Mouse (Mus musculus) hindbrain, embryonic 16.5 days (tissue): ENCODE measurements around the gene Prex1. TPM values are rescaled to one million over a fixed set of nuclear protein-coding genes. Genes with fewer than 3 reads are reported as not detected.

Experiments
- ATAC-seq: fragments of 200-750 bp; cut with Nextera tagmentation; 2 replicates; pipeline ENCODE4 v1.8.0; 2017; ENCODE audit warnings: moderate TSS enrichment, moderate library complexity
- H3K27ac ChIP-seq: fragments of 300-500 bp; sonication (generic); 2 replicates; pipeline ENCODE4 v1.5.1; 2014; ENCODE audit warnings: low read depth, mild to moderate bottlenecking, control low read depth, low read length, moderate library complexity
- H3K27me3 ChIP-seq: fragments of 300-500 bp; sonication (generic); replicated peaks from 2 replicates; pipeline ENCODE4 v1.6.1; 2014; ENCODE audit warnings: low read length; ENCODE audit not compliant: control insufficient read depth, insufficient read depth
- H3K36me3 ChIP-seq: fragments of 300-500 bp; sonication (generic); 2 replicates; pipeline ENCODE4 v1.6.1; 2014; ENCODE audit warnings: mild to moderate bottlenecking, low read length, moderate library complexity, mixed read lengths; ENCODE audit not compliant: control insufficient read depth, insufficient read depth
- H3K4me1 ChIP-seq: fragments of 300-500 bp; sonication (generic); 2 replicates; pipeline ENCODE4 v1.6.1; 2014; ENCODE audit warnings: low read depth, low read length; ENCODE audit not compliant: control insufficient read depth, insufficient read depth
- H3K4me2 ChIP-seq: fragments of 300-500 bp; sonication (generic); 2 replicates; pipeline ENCODE4 v1.6.1; 2014; ENCODE audit warnings: mild to moderate bottlenecking, low read length, control low read depth, moderate library complexity
- H3K4me3 ChIP-seq: fragments of 300-500 bp; sonication (generic); 2 replicates; pipeline ENCODE4 v1.5.1; 2014; ENCODE audit warnings: mild to moderate bottlenecking, low read length, control low read depth, moderate library complexity
- H3K9ac ChIP-seq: fragments of 300-500 bp; sonication (generic); 2 replicates; pipeline ENCODE4 v1.6.1; 2014; ENCODE audit warnings: low read depth, mild to moderate bottlenecking, control low read depth, low read length, moderate library complexity
- H3K9me3 ChIP-seq: fragments of 300-500 bp; sonication (generic); 2 replicates; pipeline ENCODE4 v1.6.1; 2014; ENCODE audit warnings: mild to moderate bottlenecking, low read length, moderate library complexity; ENCODE audit not compliant: control insufficient read depth
- WGBS: fragments of 180-500 bp; shearing (Covaris S2); extraction: QIAGEN DNeasy Blood & Tissue Kit; methylation state at CpG from one replicate; pipeline ENCODE4 v1.1.7; 2014; 5-methylcytosine and 5-hydroxymethylcytosine counted together
- polyA plus RNA-seq: library from polyadenylated mRNA; unstranded; fragments of >200 nt; fragmentation: Nextera tagmentation; extraction: Ambion mirVana; gene quantifications from 2 replicates; pipeline ENCODE4 v1.2.1, GENCODE M21; 2015

The Prex1 gene
- polyA plus RNA-seq, 1 experiment from 2014 or later: 27.3 TPM

DNA sequence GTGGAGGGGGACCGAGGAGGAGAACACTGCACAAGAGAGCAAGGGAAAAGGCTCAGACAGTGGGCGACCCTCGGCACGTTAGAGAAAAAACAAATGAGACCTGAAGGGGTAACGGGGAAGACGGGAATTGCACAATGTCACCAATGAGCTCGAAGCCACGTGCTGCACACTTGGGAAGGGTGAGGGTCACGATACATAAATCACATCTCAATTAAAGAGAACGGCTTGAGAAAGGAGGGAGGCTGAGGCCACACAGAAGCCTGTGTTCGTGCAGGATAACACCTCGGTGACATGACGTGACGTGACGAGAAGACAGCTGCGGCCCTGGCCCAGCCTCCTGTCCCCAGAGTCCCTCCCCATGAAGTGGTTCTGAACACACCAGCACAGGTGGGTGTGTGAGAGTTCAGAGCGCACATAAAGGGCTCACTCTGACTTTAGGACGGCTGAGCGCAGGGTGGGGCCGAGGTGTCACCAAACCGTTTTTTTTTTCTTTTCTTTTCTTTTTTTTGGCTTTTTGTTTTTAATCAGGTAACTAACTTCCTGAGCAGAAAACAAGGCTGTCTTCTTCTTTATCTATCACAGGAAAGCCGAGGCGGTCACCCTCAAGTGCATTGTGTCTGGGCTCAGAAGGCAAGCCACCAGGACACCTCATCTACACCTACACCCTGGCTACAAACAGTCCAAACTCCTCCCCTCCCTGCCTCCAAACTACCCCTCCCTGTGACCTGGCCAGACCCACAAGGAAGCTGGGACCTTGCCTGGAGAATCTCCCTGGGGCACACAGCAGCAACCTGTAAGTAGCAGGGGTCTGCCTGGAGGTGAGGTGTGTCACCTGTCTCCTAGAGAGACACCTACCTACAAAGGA is 12.2 kb downstream of the Prex1 start:
- no peaks in the 10 kb centered on the region for H3K27me3 ChIP-seq
- H3K4me2 ChIP-seq: no peak overlapping the region
- H3K9me3 ChIP-seq: no peaks in the 10 kb centered on the region
- no peak for ATAC-seq
- H3K9ac ChIP-seq: no peak overlapping the region
- H3K4me1 ChIP-seq: no peaks in the 10 kb centered on the region; the same call in 1 of the 2 replicates
- 52% methylated on average over 23 of the region's 23 CpGs for WGBS
- H3K36me3 ChIP-seq: peaks cover 2% of the 10 kb centered on the region; the same call in 1 of the 2 replicates
- H3K27ac ChIP-seq: no peak overlapping the region
- no peak overlapping the region for H3K4me3 ChIP-seq

- Histone ChIP-seq H3K4me2 (no peak overlapping the region), H3K9ac (no peak overlapping the region), H3K4me1 (no peaks in the 10 kb centered on the region; the same call in 1 of the 2 replicates), H3K36me3 (peaks cover 2% of the 10 kb centered on the region; the same call in 1 of the 2 replicates), H3K27ac (no peak overlapping the region), H3K9me3 (no peaks in the 10 kb centered on the region), H3K27me3 (no peaks in the 10 kb centered on the region), H3K4me3 (no peak overlapping the region)
- WGBS: 83% methylated on average over 13 of the region's 13 CpGs
- ATAC-seq: no peak
These were observed 12.9 kb downstream of the Prex1 start for GRCm38 (mm10) chr2:166700732-166701131.

DNA sequence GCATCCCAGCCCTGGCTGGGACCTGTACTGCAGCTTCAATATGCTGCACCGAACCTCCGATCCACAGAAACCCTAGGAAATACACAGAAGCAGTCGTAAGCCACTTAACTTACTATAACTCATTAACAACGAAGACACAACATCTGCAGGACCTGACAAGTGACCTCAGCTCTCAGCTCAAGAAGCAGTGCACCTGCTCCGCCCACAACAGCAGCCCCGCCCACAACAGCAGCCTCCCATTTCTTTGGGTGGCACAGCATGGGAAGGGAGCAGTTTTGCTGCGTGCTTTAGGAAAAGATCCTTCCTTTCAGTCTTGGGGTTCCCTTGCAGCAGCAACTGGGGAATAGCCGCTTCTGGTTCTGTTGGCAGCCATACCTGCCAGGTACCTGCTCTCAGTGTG is 13.5 kb downstream of the Prex1 start:
- Histone ChIP-seq H3K36me3 (0 out of 2 replicates have a peak, but pooled peaks cover 2% of the 10 kb centered on the region), H3K4me2 (no peak overlapping the region), H3K9ac (no peak overlapping the region), H3K9me3 (no peaks in the 10 kb centered on the region), H3K27ac (no peak overlapping the region), H3K27me3 (no peaks in the 10 kb centered on the region), H3K4me3 (no peak overlapping the region), H3K4me1 (no peaks in the 10 kb centered on the region; the same call in 1 of the 2 replicates)
- 63% methylated on average over 8 of the region's 8 CpGs for WGBS
- no peak for ATAC-seq

GRCm38 (mm10) chr2:166699552-166699951 is 14.1 kb downstream of the Prex1 start:
- Histone ChIP-seq H3K4me3 (no peak overlapping the region), H3K9ac (no peak overlapping the region), H3K4me1 (no peaks in the 10 kb centered on the region; the same call in 1 of the 2 replicates), H3K36me3 (no peaks in the 10 kb centered on the region), H3K9me3 (no peaks in the 10 kb centered on the region), H3K27ac (no peak overlapping the region), H3K4me2 (no peak overlapping the region), H3K27me3 (no peaks in the 10 kb centered on the region)
- ATAC-seq: no peak
- 97% methylated on average over 5 of the region's 5 CpGs for WGBS

DNA sequence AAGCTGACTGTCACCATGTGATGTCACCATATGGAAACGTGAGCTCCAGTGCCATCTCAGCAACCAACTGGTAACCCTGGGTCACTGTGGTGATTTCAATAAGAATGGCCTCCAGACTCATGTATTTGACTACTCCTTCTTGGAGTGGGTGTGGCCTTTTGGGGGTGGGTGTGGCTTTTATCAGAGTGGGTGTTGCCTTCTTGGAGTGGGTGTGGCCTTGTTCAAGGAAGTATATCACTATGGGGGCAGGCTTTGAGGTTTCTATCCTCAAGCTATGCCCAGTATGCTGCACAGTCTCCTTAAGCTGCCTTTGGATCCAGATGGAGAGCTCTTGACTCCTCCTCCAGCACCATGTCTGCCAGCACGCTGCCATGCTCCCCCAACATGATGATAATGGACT is 19.0 kb downstream of the Prex1 start:
- H3K27me3 ChIP-seq: no peaks in the 10 kb centered on the region
- no peak overlapping the region for H3K4me2 ChIP-seq
- no peaks in the 10 kb centered on the region for H3K36me3 ChIP-seq
- no peaks in the 10 kb centered on the region; the same call in 1 of the 2 replicates for H3K9me3 ChIP-seq
- WGBS: 79% methylated on average over 2 of the region's 2 CpGs
- ATAC-seq: no peak
- H3K4me1 ChIP-seq: peaks cover 4% of the 10 kb centered on the region
- H3K27ac ChIP-seq: no peak overlapping the region
- H3K4me3 ChIP-seq: no peak overlapping the region
- H3K9ac ChIP-seq: no peak overlapping the region

- WGBS: 85% methylated on average over 4 of the region's 4 CpGs
- no peak for ATAC-seq
- no peaks in the 10 kb centered on the region; the same call in 1 of the 2 replicates for H3K9me3 ChIP-seq
- peaks cover 4% of the 10 kb centered on the region for H3K4me1 ChIP-seq
- H3K4me3 ChIP-seq: no peak overlapping the region
- H3K36me3 ChIP-seq: no peaks in the 10 kb centered on the region
- H3K4me2 ChIP-seq: no peak overlapping the region
- H3K9ac ChIP-seq: no peak overlapping the region
- H3K27me3 ChIP-seq: no peaks in the 10 kb centered on the region
- no peak overlapping the region for H3K27ac ChIP-seq
These were observed 20.2 kb downstream of the Prex1 start for GRCm38 (mm10) chr2:166693394-166693793.

- peaks cover 4% of the 10 kb centered on the region for H3K4me1 ChIP-seq
- H3K9ac ChIP-seq: no peak overlapping the region
- WGBS: 32% methylated on average over 22 of the region's 23 CpGs
- no peak overlapping the region for H3K4me3 ChIP-seq
- peak; percentile 83 for ATAC-seq
- H3K4me2 ChIP-seq: no peak overlapping the region
- peak overlapping the region; percentile 81 for H3K27ac ChIP-seq
- no peaks in the 10 kb centered on the region for H3K36me3 ChIP-seq
- no peaks in the 10 kb centered on the region; the same call in 1 of the 2 replicates for H3K9me3 ChIP-seq
- no peaks in the 10 kb centered on the region for H3K27me3 ChIP-seq
These were observed 21.8 kb downstream of the Prex1 start for GRCm38 (mm10) chr2:166691602-166692509.

- Histone ChIP-seq H3K9ac (no peak overlapping the region), H3K4me1 (peaks cover 10% of the 10 kb centered on the region)
- no peak for ATAC-seq
These were observed 26.7 kb downstream of the Prex1 start for GRCm38 (mm10) chr2:166686917-166687316.

GRCm38 (mm10) chr2:166685824-166686223 is 27.8 kb downstream of the Prex1 start:
- Histone ChIP-seq H3K9me3 (no peaks in the 10 kb centered on the region), H3K27ac (no peak overlapping the region; the same call in 1 of the 2 replicates), H3K4me3 (no peak overlapping the region), H3K4me1 (peaks cover 10% of the 10 kb centered on the region), H3K4me2 (no peak overlapping the region), H3K27me3 (no peaks in the 10 kb centered on the region), H3K36me3 (no peaks in the 10 kb centered on the region), H3K9ac (no peak overlapping the region)
- no peak for ATAC-seq
- WGBS: 66% methylated on average over 7 of the region's 8 CpGs

More at GRCm38 (mm10) chr2:166686917-166687316, 26.7 kb downstream of the Prex1 start:
- Histone ChIP-seq H3K9me3 (no peaks in the 10 kb centered on the region), H3K4me2 (no peak overlapping the region), H3K4me3 (no peak overlapping the region), H3K27ac (no peak overlapping the region), H3K27me3 (no peaks in the 10 kb centered on the region), H3K36me3 (no peaks in the 10 kb centered on the region)
- WGBS: 29% methylated on average over 6 of the region's 6 CpGs
